In genomic region chr14:17429157-17429556, GRCm38 (mm10) we compare ENCODE assay signal across 19 mouse cellular contexts.
"Had no signal": no experiment of that assay in that cellular context is flagged by ENCODE, and none has a peak within 500 bp of the region (broad histone marks: within the 10 kb centered on the region; RNA-seq: fewer than 3 reads in every experiment).

No protein-coding gene starts in this region.

- DNase-seq: lung, embryonic 14.5 days; lung, postnatal 10 days; midbrain, embryonic 14.5 days; retina, postnatal 1 day; right cerebral cortex, adult 18-20 months; right cerebral cortex, postnatal 25 days; right cerebral cortex, postnatal 4 days; spleen, adult 18-20 months; thymus, adult 18-20 months; thymus, postnatal 14 days; thymus, postnatal 36 days had no signal

- H3K27me3 ChIP-seq: liver, embryonic 12.5 days; midbrain, embryonic 12.5 days; neural tube, embryonic 13.5 days; neural tube, embryonic 15.5 days had no signal

- H3K9ac ChIP-seq: liver, embryonic 12.5 days; liver, embryonic 14.5 days; lung, embryonic 14.5 days; midbrain, embryonic 12.5 days; neural tube, embryonic 13.5 days; neural tube, embryonic 15.5 days had no signal

- H3K4me3 ChIP-seq: liver, embryonic 12.5 days; midbrain, embryonic 10.5 days; midbrain, embryonic 12.5 days; myocyte; neural tube, embryonic 13.5 days; neural tube, embryonic 15.5 days had no signal

- ATAC-seq: liver, embryonic 12.5 days; midbrain, embryonic 16.5 days had no signal

- H3K4me1 ChIP-seq: liver, embryonic 12.5 days; midbrain, embryonic 10.5 days; midbrain, embryonic 12.5 days; neural tube, embryonic 13.5 days; neural tube, embryonic 15.5 days had no signal

- H3K4me2 ChIP-seq: liver, embryonic 12.5 days; lung, embryonic 14.5 days; midbrain, embryonic 12.5 days; neural tube, embryonic 13.5 days; neural tube, embryonic 15.5 days had no signal

- H3K9me3 ChIP-seq: liver, embryonic 12.5 days; midbrain, embryonic 10.5 days; midbrain, embryonic 12.5 days; neural tube, embryonic 13.5 days; neural tube, embryonic 15.5 days had no signal

- H3K36me3 ChIP-seq: liver, embryonic 12.5 days; midbrain, embryonic 10.5 days; midbrain, embryonic 12.5 days; neural tube, embryonic 13.5 days; neural tube, embryonic 15.5 days had no signal

- H3K27ac ChIP-seq: liver, embryonic 12.5 days; liver, embryonic 14.5 days; midbrain, embryonic 10.5 days; midbrain, embryonic 12.5 days; neural tube, embryonic 13.5 days; neural tube, embryonic 15.5 days had no signal
